Mouse (Mus musculus) kidney, adult 8-10 months (tissue): ENCODE results near the gene Crp.

Source experiments
- DNase-seq, 2 experiments: peaks; one replicate each; pipeline ENCODE4 v3.0.0; 2022

The Crp gene

DNA sequence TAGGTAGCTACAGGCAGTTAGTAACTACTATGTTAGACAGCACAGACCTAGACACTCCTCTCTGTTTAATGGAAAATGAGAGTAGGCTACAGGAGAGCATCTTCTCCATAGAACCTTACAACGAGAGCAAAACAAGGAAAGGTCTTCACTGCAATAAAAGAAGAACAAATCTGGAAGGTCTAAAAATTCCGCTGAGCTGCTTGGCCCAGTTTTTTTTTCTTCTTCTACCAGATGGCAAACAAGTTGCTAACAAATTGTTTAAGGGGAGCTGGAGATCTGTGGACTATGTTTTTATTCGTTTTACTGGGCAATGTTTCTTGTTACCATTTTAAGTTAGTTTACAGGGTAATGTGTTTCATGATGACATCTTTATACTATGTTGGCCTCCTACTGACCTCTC lies 53.4 kb downstream of the Crp start:
- DNase-seq: no peak

DNA sequence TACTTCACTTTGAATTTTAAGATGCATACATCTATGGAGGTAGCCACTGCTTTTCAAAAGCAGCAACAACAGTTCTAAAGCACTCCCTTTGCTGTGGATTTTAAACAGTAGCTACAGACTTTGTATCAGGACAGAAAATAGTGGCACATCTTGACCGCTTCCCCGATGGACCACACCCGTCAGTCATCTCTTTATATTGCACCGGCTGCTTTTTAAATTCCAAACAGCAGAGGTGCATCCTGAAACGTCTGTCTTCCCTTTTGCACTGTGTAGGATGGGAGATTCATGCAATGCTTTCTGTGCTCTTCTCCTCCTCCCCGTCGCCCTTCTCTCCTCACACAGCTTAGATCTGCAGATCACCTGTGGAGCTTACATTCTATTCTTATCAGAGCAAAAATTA lies 57.3 kb downstream of the Crp start:
- no peak for DNase-seq

DNA sequence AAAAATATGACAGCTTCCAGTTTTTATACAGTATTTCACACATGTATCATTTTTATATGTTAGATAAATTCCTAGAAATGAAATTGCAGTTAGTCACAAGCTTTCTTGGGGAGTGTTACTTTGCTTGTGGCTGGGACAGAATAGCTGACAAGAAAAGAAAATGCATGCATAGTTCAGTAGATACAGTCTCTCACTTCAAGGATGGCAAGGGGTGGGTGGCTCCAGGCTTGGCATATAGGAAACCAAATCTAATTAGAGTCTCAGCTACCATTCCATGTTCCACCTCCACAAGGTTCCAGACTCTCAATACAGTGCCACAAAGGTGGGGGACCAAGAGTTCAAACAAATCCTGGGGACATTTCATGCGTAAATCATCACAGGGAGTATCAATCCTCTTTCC lies 61.7 kb downstream of the Crp start:
- DNase-seq: no peak

DNA sequence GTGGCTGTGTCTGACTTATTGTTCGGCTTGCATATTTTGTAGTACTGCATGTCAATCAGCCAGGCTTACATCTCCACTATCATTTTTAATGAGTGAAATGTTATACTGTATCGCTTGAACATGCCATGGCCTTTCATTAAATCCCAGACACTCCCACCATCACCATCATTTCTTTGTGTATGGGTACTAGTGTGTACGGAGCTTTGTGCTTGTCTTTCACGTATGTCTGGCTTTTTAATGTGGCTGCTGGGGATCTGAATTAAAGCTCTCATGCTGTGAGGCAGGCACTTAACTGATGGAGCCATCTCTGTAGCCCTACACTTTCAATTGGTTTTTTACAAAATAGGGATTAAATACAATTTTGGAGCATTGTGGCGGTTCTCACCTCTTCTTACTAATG lies 81.3 kb downstream of the Crp start:
- no peak for DNase-seq

DNA sequence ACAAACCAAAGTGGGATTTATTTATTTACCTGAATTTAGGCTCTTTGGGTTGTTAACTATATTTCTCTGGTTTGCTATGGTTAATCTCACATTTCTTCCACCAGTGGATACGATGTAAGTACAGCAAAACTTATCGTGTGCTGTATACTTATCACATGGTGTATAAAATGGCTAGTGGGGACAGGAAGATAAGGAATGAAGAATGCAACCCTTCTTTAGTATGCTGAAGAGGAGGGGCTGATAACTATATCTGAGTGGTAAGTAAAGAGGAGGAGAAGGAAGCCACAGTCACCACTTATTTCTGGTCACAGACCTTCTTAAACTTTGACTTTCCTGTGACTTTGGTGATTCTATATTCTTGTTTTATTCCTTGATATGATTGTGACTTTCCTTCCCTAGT lies 87.5 kb downstream of the Crp start:
- no peak for DNase-seq

DNA sequence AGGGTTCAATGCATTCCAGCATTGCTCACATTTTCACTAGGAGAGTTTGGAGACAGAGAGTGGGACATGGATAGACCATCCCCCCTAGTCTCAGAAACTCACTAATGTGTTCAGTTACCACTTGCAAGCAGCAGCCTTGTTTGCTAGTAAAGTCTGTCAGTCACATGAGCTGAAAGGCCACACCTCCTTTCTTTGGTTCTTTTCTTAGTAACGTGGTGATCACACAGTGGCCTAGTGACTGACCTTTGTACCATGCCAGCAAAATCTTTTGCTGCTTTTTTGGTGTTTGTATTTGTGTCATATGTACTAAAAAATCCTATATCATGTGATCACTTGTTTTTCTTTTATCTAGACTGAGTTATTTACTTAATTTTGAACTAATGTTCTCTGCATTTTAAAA lies 88.0 kb downstream of the Crp start:
- peak; percentile 7 to 39 for DNase-seq

DNA sequence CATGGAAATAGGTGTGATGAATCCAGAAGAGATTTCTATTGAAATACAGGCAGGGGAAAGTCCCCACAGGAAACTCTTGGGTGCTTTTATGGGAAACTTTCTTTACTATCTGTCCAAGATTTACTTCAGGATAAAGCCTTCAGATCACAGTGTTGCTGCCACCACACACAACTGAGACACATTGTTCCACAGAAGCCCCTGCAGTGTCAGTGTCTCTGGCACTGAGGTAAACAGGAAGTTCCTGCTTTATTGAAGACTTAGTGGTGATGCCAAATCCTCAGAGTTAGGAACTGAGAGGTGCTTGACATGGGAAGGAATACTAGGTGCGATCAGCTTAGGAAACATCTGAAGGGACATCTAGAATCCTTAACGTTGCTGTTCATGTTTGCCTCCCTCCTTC lies 131.1 kb downstream of the Crp start:
- no peak for DNase-seq

DNA sequence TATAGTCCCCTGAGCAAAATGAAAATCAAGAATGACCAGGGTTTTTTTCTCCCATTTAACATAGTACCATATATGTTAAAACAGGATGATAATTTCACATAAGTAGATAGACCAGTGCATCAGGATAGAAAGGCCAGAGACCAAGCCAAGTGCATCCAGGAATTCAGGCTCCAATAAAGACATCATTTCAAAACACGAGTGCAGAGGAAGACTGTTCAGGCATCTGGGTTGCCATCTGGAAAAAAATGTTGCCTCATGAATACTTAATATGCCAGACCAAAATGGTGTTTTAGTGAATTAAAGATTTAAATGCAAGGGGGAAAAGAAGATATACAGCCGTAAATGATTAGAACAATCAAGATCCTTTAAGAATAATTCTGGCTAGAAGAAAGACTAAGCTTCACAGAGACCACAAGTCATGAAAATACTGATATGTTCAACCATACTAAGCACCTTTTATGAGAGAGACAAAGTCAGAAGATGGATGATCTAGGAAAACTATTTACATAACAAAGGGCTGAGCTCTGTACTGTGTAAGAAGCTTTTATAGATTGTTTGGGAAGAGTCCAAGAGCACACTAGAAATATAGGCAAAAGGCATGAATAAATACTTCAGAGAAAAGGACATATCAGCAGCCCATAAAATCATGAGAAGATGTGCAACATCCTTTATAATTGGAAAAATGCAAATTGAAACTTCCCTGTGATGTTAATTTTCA lies 149.3 kb downstream of the Crp start:
- no peak for DNase-seq

DNA sequence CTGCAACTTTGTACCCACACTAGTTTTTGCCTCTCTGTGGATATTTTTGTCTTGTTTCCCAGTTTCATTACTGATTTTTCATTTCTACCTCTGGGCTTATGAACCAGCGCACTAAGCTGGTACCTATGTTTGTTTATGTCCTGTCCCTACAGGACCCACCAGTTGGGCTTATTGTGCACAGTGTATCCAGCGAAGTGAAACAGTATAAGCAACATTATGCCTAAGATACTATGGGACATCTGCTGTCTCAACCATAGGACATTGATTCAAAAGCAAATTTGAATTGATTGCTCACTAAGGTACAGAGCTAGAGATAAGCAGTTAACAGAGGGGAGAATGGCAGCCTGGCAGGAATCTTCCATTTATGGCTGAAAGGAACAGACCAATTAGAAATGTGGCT lies 150.3 kb downstream of the Crp start:
- no peak for DNase-seq

DNA sequence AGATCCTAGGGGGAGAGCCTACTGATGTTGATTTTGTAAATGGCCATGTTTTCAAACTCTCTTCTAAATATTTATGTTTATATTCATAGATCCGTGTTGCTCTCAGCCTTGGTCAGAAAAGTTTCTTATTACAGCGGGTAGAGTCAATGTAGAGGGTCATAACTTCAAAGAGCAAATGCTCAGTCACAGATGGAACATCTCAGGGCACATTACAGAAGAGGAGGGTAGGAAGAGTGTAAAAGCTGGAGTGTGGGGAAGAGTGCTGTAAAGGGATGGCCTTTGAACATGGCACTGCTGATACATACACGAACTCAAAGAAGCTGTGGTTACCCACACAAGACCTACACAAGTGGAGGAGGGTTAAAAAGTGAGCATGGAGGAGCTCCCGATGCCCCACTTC lies 177.4 kb downstream of the Crp start:
- no peak for DNase-seq

DNA sequence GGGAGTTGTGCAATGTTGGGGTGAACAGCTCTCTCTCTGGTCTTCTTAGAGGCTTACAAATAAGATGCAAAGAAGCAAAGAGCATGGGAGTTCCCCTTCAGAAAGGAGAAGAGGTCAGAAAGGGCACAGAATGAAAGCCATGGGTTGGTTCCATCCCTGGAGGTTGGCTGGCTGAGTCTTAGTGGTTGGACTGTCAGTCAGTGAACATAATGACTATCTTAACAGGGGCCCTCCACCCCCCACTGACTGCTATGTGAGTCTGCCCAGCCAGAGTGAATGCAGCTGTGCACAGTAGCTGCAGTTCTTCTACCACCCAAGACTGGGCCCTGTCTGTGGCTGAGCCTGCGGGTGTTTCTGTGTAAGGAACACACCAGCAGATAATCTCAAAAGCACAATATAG lies 178.8 kb downstream of the Crp start:
- no peak for DNase-seq
